Mouse (Mus musculus) gastrocnemius, postnatal 10 days (tissue): ENCODE measurements at regions not wholly inside any gene's neighbourhood (a gene's known extent, or its start where the extent isn't known, plus 50 kb on each side); places are given as distances from the start of the nearest gene placed in this dataset.
A peak's percentile ranks its signal among the peaks of the same experiment; 100 is the strongest.

Experiments used
- DNase-seq: peaks from one replicate; pipeline ENCODE4 v3.0.0; 2021; ENCODE audit warnings: mixed read lengths

GRCm38 (mm10) chr2:131436149-131436548, 55.1 kb upstream of the Smox start:
- no peak for DNase-seq

- DNase-seq: no peak
Measured at GRCm38 (mm10) chr2:131430474-131430873, 60.8 kb upstream of the Smox start.

DNA sequence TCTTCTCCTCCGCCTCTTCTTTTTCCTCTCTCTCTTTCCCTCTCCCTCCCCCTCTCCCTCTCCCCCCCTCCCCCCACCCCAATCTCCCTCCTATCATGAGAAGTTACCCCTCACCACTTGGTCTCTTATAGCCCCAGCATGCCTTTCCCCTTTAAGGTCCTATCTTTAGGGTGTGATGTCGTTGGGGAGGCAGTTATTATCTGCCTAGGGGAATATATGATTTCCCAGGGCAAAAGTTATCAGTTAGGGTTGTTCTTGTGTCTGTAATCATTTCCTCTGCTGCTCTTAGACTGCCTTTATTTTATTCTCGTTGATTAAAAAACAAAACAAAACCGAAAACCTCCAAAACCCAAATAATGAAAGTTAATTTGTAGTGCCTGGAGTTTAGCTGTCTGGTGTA, 63.2 kb upstream of the Smox start:
- DNase-seq: no peak

GRCm38 (mm10) chr2:131426941-131427340, 64.4 kb upstream of the Smox start:
- no peak for DNase-seq

GRCm38 (mm10) chr2:131423616-131424320, 67.5 kb upstream of the Smox start:
- no peak for DNase-seq

GRCm38 (mm10) chr2:131422907-131423445, 68.3 kb upstream of the Smox start:
- DNase-seq: peak; percentile 43

- DNase-seq: no peak
Measured at GRCm38 (mm10) chr2:131418130-131418529, 65.4 kb upstream of the Rnf24 start.

DNA sequence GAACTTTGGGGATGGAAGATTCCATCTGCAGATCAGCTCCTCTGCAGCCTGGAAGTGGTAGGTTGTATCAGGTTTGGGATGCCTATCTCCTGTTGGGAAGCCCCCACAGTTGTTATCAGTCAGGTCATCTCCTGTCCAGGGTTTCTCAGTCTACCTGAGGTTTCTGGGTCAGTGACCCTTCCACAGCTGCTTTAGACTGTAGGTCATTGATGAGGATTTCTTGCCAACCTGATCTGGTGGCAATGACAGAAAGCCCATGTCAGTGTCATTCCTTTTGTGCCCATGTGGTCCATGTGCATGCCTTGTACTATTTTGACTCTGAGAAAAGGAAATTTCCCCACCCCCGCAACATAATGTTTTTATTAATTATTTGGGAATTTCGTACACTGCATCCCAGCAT, 64.8 kb upstream of the Rnf24 start:
- DNase-seq: no peak

GRCm38 (mm10) chr2:131416482-131416881, 63.8 kb upstream of the Rnf24 start:
- peak; percentile 62 for DNase-seq

DNA sequence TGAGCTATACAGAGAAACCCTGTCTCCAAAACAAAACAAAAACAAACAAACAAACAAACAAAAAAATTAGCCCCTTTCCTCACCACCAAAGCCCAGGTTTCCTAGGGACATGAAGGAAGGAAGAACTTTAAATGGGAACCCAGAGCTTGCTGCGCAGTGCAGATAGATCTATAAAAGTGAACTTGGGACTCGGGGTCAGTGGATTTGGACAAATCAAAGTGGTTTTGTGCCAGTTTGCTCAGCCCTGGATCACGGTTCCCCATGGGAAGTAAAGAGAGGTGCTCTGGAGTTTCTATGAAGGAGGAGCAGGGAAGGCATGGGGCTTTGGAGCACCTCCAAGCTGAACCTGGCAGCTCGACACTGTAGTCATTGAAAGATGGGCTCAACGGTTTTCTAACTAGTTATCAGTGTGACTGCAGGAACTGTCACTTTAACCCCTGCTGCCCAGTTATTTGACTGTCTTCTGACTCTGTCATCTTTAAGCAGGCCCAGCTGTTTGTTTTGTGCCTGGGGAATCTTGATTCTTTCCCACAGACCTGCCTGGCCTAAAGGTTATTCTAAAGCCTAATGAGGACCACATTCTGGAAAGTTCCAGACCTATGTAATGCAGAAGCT, 58.3 kb upstream of the Rnf24 start:
- DNase-seq: no peak

GRCm38 (mm10) chr2:131407337-131407736, 54.6 kb upstream of the Rnf24 start:
- no peak for DNase-seq

DNA sequence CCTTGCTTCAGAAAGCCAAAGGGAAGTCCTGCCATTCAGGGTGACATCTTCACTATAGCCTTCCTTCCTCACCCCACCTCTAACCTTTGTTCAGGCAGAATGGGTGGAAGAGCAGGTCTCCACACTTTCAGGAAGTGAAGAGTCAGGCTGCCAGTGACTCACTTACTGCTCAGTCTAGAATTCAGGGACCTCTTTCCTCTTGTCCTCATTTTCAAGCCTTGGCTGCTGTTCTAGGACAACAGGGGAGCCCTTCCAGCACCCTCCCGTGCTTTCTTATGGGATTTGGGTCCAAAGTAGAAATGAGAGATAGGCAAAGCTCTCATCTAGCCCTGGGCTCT, 51.5 kb upstream of the Rnf24 start:
- no peak for DNase-seq

DNA sequence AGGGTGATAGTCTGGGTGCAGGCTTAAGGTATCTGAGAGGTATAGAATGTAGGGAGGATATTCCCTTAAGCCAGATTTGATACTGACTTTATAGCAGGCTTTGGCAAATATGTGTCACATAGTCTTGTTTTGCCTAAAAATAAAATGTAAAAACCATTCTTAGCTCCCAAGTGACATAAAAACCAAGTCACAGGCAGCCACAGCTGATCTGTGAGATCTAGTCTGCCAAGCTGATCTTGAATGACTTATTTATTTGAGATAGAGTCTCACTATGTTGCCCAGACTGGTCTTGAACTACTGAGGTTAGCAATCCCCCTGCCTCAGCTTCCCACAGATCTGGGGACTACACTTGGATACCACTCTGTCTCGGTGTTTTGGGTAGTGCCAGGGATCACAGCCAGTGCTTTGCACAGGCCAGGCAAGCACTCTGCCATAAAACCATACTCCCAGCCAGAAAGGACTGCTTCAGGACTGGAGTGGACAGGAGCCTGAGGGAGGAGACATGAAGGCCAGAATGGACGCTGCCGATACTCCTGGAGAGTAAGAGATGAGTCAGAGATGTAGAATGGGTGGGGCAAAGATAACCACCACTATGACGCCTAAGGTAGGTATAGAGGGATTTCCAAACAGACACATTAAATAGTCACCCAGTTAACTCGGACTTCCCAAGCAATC, 51.0 kb upstream of the Rnf24 start:
- no peak for DNase-seq
